Mouse (Mus musculus) forebrain, embryonic 16.5 days (tissue): ENCODE results near the gene Lrrfip1. TPM values are rescaled to one million over a fixed set of nuclear protein-coding genes. Genes with fewer than 3 reads are reported as not detected.

ENCODE experiments used
- ATAC-seq: fragments of 200-750 bp; cut with Nextera tagmentation; 2 replicates; pipeline ENCODE4 v1.8.0; 2017; ENCODE audit warnings: mild to moderate bottlenecking, moderate library complexity
- H3K27ac ChIP-seq: fragments of 300-500 bp; sonication (generic); 2 replicates; pipeline ENCODE4 v1.5.1; 2014; ENCODE audit warnings: low read length, control low read depth
- H3K27me3 ChIP-seq: fragments of 300-500 bp; sonication (generic); replicated peaks from 2 replicates; pipeline ENCODE4 v1.6.1; 2014; ENCODE audit warnings: low read length; ENCODE audit not compliant: control insufficient read depth, insufficient read depth
- H3K36me3 ChIP-seq: fragments of 300-500 bp; sonication (generic); 2 replicates; pipeline ENCODE4 v1.6.1; 2014; ENCODE audit not compliant: control insufficient read depth, insufficient read depth
- H3K4me1 ChIP-seq: fragments of 300-500 bp; sonication (generic); replicated peaks from 2 replicates; pipeline ENCODE4 v1.6.1; 2014; ENCODE audit warnings: low read length; ENCODE audit not compliant: control insufficient read depth, insufficient read depth
- H3K4me2 ChIP-seq: fragments of 300-500 bp; sonication (generic); 2 replicates; pipeline ENCODE4 v1.6.1; 2014; ENCODE audit warnings: mild to moderate bottlenecking, low read length, control low read depth
- H3K4me3 ChIP-seq: fragments of 300-500 bp; sonication (generic); replicated peaks from 2 replicates; pipeline ENCODE4 v1.5.1; 2014; ENCODE audit warnings: mild to moderate bottlenecking, low read length, control low read depth
- H3K9ac ChIP-seq: fragments of 300-500 bp; sonication (generic); replicated peaks from 2 replicates; pipeline ENCODE4 v1.6.1; 2014; ENCODE audit warnings: low read depth, low read length, control low read depth
- H3K9me3 ChIP-seq: fragments of 300-500 bp; sonication (generic); 2 replicates; pipeline ENCODE4 v1.6.1; 2016; ENCODE audit warnings: low read length; ENCODE audit not compliant: control insufficient read depth
- WGBS: fragments of 180-500 bp; shearing (Covaris S2); extraction: QIAGEN DNeasy Blood & Tissue Kit; methylation state at CpG from one replicate; pipeline ENCODE4 v1.1.7; 2014; 5-methylcytosine and 5-hydroxymethylcytosine counted together
- polyA plus RNA-seq: library from polyadenylated mRNA; unstranded; fragments of >200 nt; fragmentation: Nextera tagmentation; extraction: Ambion mirVana; gene quantifications from 2 replicates; pipeline ENCODE4 v1.2.1, GENCODE M21; 2015

The Lrrfip1 gene
- polyA plus RNA-seq, 1 experiment from 2014 or later = 48.5 TPM

DNA sequence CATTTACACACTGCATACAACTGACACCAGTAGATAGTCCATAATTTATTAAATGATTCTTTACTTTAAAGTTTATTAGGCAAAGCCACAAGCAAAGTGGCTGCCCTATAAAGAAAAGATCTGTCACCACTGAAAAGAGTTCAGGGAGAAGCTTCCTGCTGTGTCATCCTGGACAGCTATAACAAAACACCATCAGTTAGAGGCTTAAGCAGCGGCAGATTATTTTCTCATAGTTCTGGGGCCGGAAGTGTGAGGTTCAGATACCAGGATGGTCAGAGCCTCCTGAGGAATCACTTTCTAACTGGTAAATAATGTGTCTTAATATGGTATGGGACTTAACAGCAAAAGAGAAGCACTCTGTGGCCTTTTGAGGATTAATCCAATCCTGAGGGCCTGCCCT is 153.0 kb downstream of the Lrrfip1 start:
- 64% methylated on average over 2 of the region's 2 CpGs for WGBS

GRCm38 (mm10) chr1:91166798-91167197 is 168.3 kb downstream of the Lrrfip1 start:
- Histone ChIP-seq H3K27me3 (no peaks in the 10 kb centered on the region), H3K4me3 (no peak overlapping the region), H3K27ac (no peak overlapping the region), H3K9ac (no peak overlapping the region), H3K36me3 (no peaks in the 10 kb centered on the region), H3K9me3 (no peaks in the 10 kb centered on the region), H3K4me1 (no peaks in the 10 kb centered on the region), H3K4me2 (no peak overlapping the region)
- WGBS = 80% methylated on average over 6 of the region's 6 CpGs
- ATAC-seq = no peak

More for the DNA sequence above, 153.0 kb downstream of the Lrrfip1 start:
- H3K4me1 ChIP-seq = no peaks in the 10 kb centered on the region
- no peak for ATAC-seq
- no peaks in the 10 kb centered on the region for H3K27me3 ChIP-seq
- H3K9ac ChIP-seq = no peak overlapping the region
- no peak overlapping the region for H3K27ac ChIP-seq
- no peaks in the 10 kb centered on the region for H3K9me3 ChIP-seq
- H3K4me2 ChIP-seq = no peak overlapping the region
- H3K36me3 ChIP-seq = no peaks in the 10 kb centered on the region
- no peak overlapping the region for H3K4me3 ChIP-seq

GRCm38 (mm10) chr1:91169157-91169556 is 170.6 kb downstream of the Lrrfip1 start:
- Histone ChIP-seq H3K9ac (no peak overlapping the region), H3K27ac (no peak overlapping the region), H3K36me3 (no peaks in the 10 kb centered on the region), H3K27me3 (no peaks in the 10 kb centered on the region), H3K4me1 (no peaks in the 10 kb centered on the region), H3K9me3 (no peaks in the 10 kb centered on the region), H3K4me3 (no peak overlapping the region), H3K4me2 (no peak overlapping the region)
- WGBS = 81% methylated on average over 4 of the region's 4 CpGs
- no peak for ATAC-seq

GRCm38 (mm10) chr1:91174796-91175195 is 176.3 kb downstream of the Lrrfip1 start:
- peaks cover 2% of the 10 kb centered on the region; the same call in 1 of the 2 replicates for H3K27me3 ChIP-seq
- H3K9ac ChIP-seq = no peak overlapping the region
- peaks cover 2% of the 10 kb centered on the region for H3K4me1 ChIP-seq
- H3K27ac ChIP-seq = no peak overlapping the region
- no peak overlapping the region for H3K4me3 ChIP-seq
- 93% methylated on average over 5 of the region's 5 CpGs for WGBS
- no peak for ATAC-seq
- no peaks in the 10 kb centered on the region for H3K9me3 ChIP-seq
- H3K36me3 ChIP-seq = no peaks in the 10 kb centered on the region
- H3K4me2 ChIP-seq = no peak overlapping the region

- Histone ChIP-seq H3K4me3 (no peak overlapping the region), H3K36me3 (no peaks in the 10 kb centered on the region), H3K4me1 (peaks cover 8% of the 10 kb centered on the region), H3K9ac (no peak overlapping the region), H3K27ac (no peak overlapping the region), H3K9me3 (no peaks in the 10 kb centered on the region), H3K27me3 (peaks cover 11% of the 10 kb centered on the region; the same call in 1 of the 2 replicates), H3K4me2 (no peak overlapping the region)
- WGBS = 70% methylated on average over 3 of the region's 3 CpGs
- no peak for ATAC-seq
Measured at GRCm38 (mm10) chr1:91176026-91176425, 177.5 kb downstream of the Lrrfip1 start.

DNA sequence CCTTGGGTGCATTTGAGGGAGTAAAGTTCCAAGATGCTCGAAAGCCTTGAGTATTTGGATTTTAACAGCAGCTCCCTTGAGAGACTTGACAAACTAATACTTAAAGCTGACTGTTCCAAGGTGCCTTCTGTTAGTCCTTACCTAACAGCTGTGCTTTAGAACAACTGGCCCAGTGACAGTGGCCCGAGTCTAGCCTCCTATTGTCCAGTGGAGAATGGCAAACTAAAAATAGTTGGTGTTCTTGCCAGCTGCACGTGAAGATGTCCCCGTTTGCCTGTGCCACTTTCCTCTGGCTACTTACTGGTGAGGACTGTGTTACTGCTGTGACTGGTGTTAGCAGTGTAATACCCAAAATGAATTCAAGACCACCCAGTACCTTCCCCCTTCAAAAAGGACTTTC is 178.3 kb downstream of the Lrrfip1 start:
- peaks cover 11% of the 10 kb centered on the region; the same call in 1 of the 2 replicates for H3K27me3 ChIP-seq
- H3K4me3 ChIP-seq = no peak overlapping the region
- no peaks in the 10 kb centered on the region for H3K9me3 ChIP-seq
- 76% methylated on average over 4 of the region's 4 CpGs for WGBS
- H3K27ac ChIP-seq = no peak overlapping the region
- H3K9ac ChIP-seq = no peak overlapping the region
- peaks cover 10% of the 10 kb centered on the region for H3K4me1 ChIP-seq
- no peaks in the 10 kb centered on the region for H3K36me3 ChIP-seq
- ATAC-seq = no peak
- no peak overlapping the region for H3K4me2 ChIP-seq

Other genes with a start within 250 kb of the Lrrfip1 start
- gene Col6a3, start 154.8 kb upstream of the Lrrfip1 start, polyA plus RNA-seq = 5.0 and 10.5 TPM in 2 replicates
- 0.19 and 0.58 TPM in 2 replicates for gene Mlph, start 83.7 kb upstream of the Lrrfip1 start, polyA plus RNA-seq
- not detected in 2 replicates for gene Prlh, start 45.6 kb upstream of the Lrrfip1 start, polyA plus RNA-seq
- gene Rab17, start 29.1 kb upstream of the Lrrfip1 start, polyA plus RNA-seq = 0.27 and 0.43 TPM in 2 replicates
- gene Rbm44, start 146.4 kb downstream of the Lrrfip1 start, polyA plus RNA-seq = 0.10 and 0.11 TPM in 2 replicates
- gene Ramp1, start 181.1 kb downstream of the Lrrfip1 start, polyA plus RNA-seq = 4.1 and 5.2 TPM in 2 replicates